Mouse (Mus musculus) myocyte (in vitro differentiated cells): ENCODE measurements around the gene Bfsp2.

Experiments used
- CEBPB ChIP-seq: IDR thresholded peaks from 2 replicates; pipeline ENCODE4 v1.6.1; 2011; ENCODE audit warnings: mild to moderate bottlenecking, moderate library complexity; ENCODE audit not compliant: poor library complexity, insufficient read depth, severe bottlenecking
- E2F4 ChIP-seq: IDR thresholded peaks from one replicate; pipeline ENCODE4 v1.6.1; 2011; ENCODE audit warnings: mild to moderate bottlenecking, control low read depth, moderate library complexity; ENCODE audit not compliant: insufficient read depth
- MAX ChIP-seq: IDR thresholded peaks from one replicate; pipeline ENCODE4 v1.6.1; 2011; ENCODE audit warnings: low read depth, mild to moderate bottlenecking, control low read depth
- MYOG ChIP-seq, 3 experiments: IDR thresholded peaks; one replicate each; pipeline ENCODE4 v1.6.1; 2011; ENCODE audit warnings: control low read depth in 2 of 3, low read depth in 2 of 3, mild to moderate bottlenecking in 2 of 3; ENCODE audit not compliant: insufficient read length in 2 of 3, control insufficient read depth in 1 of 3, insufficient read depth in 1 of 3
- POLR2A ChIP-seq: IDR thresholded peaks from one replicate; pipeline ENCODE4 v1.6.1; 2011; ENCODE audit warnings: low read depth, mild to moderate bottlenecking, control low read depth, moderate library complexity; ENCODE audit not compliant: insufficient read length
- POLR2AphosphoS2 ChIP-seq: IDR thresholded peaks from one replicate; pipeline ENCODE4 v1.6.1; 2011; ENCODE audit warnings: low read depth, control low read depth; ENCODE audit not compliant: insufficient read length
- REST ChIP-seq: IDR thresholded peaks from one replicate; pipeline ENCODE4 v1.6.1; 2011; ENCODE audit warnings: mild to moderate bottlenecking, control low read depth, moderate library complexity; ENCODE audit not compliant: insufficient read depth, insufficient read length
- SRF ChIP-seq: IDR thresholded peaks from one replicate; pipeline ENCODE4 v1.6.1; 2011; ENCODE audit warnings: low read depth; ENCODE audit not compliant: control insufficient read depth, insufficient read length
- TCF12 ChIP-seq: IDR thresholded peaks from one replicate; pipeline ENCODE4 v1.6.1; 2011; ENCODE audit warnings: mild to moderate bottlenecking, control low read depth; ENCODE audit not compliant: poor library complexity, insufficient read depth, severe bottlenecking
- TCF3 ChIP-seq: IDR thresholded peaks from one replicate; pipeline ENCODE4 v1.6.1; 2011; ENCODE audit warnings: low read depth, control low read depth; ENCODE audit not compliant: insufficient read length
- USF1 ChIP-seq: IDR thresholded peaks from one replicate; pipeline ENCODE4 v1.6.1; 2011; ENCODE audit warnings: low read depth, mild to moderate bottlenecking, control low read depth, moderate library complexity

GRCm38 (mm10) chr9:103380566-103380965 lies 99.7 kb downstream of the Bfsp2 start:
- no peak for TF ChIP-seq POLR2A
- no peak for TF ChIP-seq E2F4
- no peak for TF ChIP-seq MAX
- no peak for TF ChIP-seq CEBPB
- no peak for TF ChIP-seq TCF12
- no peak for TF ChIP-seq SRF
- TF ChIP-seq MYOG (IDR thresholded peaks at IDR 0.05; ENCODE audit: control insufficient read depth in 1 of 3, insufficient read depth in 1 of 3, insufficient read length in 2 of 3, low read depth in 2 of 3) = no peak
- TF ChIP-seq REST = no peak
- TF ChIP-seq POLR2AphosphoS2 = no peak
- TF ChIP-seq USF1 = no peak
- TF ChIP-seq TCF3 = no peak
